Mouse (Mus musculus) subcutaneous adipose tissue, adult 2 months (tissue): ENCODE results near the gene Ccser1. TPM values are rescaled to one million over a fixed set of nuclear protein-coding genes. Genes with fewer than 3 reads are reported as not detected.

Experiments used
- polyA plus RNA-seq: library from polyadenylated mRNA; depleted of rRNA; stranded (reverse); fragments of >200 nt; gene quantifications from 2 replicates; pipeline ENCODE4 v1.2.3, GENCODE M21; 2012; ENCODE audit warnings: low replicate concordance; rRNA removed

The Ccser1 gene
- 0.95 and 1.1 TPM in 2 replicates for polyA plus RNA-seq

DNA sequence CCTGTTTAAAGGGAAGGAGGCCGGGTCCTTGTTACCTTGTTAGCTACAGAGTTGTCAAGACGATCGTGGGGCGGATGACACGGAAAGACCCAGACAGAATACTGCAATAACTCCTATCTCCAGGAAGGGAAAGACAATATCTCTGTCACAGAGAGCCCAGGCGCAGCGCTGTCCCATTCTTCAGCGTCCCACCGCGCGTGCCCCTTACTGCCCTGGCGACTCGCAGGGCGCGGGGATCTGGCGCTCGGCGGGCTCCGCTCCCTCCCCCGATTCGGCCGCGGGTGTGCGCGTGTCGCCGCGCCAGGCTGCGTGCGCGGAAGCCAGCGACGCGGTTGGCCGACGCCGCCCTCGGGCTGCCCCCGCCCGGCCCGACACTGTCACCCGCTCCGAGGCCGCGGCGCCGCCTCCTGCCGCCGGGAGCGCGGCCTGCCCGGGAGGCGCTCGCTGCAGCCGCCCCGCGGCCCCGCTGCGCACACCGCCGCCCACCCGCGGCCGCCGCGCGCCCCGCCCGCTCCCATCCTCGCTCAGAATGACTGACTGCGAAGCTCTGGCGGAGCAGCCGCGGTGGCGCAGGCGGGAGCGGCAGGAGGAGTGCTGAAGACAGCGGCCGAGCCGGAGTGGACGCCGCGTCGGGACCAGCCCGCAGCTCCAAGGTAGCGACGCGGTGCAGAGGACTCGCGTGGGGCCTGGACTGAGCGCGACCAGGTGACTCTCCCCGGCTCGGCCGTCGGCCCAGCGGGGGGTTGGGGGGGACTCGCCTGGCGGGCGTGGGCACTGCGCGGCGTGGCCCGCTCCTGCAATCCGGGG lies at the start of gene Ccser1:
Gene Ccser1, plus strand, starts transcription at position 376 of the 807 bp plus-strand sequence.

